Mouse (Mus musculus): ENCODE data around the gene Pnpla6. TPM values are rescaled to one million over a fixed set of nuclear protein-coding genes. Genes with fewer than 3 reads are reported as not detected.

The Pnpla6 gene
- polyA plus RNA-seq (2015; fragmentation: Nextera tagmentation; extraction: Ambion mirVana), result 39.9 and 43.3 TPM in 2 replicates

GRCm38 (mm10) chr8:3515260-3515671, at the start of gene Pnpla6:
Gene Pnpla6, plus strand, starts transcription at chr8:3515384.
- Histone ChIP-seq H3K4me2 (ENCODE audit: low read depth, low read length) (peak within 1 kb of the TSS; percentile 91), H3K4me3 (ENCODE audit: low read length) (peak within 1 kb of the TSS; percentile 76), H3K27me3 (replicated peaks; ENCODE audit: control insufficient read depth, insufficient read depth, low read length) (no peaks in the 10 kb centered on the region), H3K27ac (ENCODE audit: low read length) (peak within 1 kb of the TSS; percentile 88), H3K9ac (ENCODE audit: low read depth, low read length) (peak within 1 kb of the TSS; percentile 77), H3K9me3 (ENCODE audit: control insufficient read depth, low read length) (no peaks in the 10 kb centered on the region), H3K4me1 (ENCODE audit: control insufficient read depth, insufficient read depth, low read length) (peaks cover 4% of the 10 kb centered on the region; the same call in 1 of the 2 replicates), H3K36me3 (ENCODE audit: control insufficient read depth, insufficient read depth, low read length) (0 out of 2 replicates have a peak, but pooled peaks cover 2% of the 10 kb centered on the region)
- 0% methylated on average over 25 of the region's 25 CpGs for WGBS
- peak; percentile 71 for ATAC-seq

GRCm38 (mm10) chr8:3467006-3467885, 47.9 kb upstream of the Pnpla6 start, which contains the start of gene Pex11g:
Gene Pex11g, minus strand, starts transcription at chr8:3467680.
- Histone ChIP-seq H3K27ac (ENCODE audit: low read length) (peak within 1 kb of the TSS; percentile 76), H3K27me3 (replicated peaks; ENCODE audit: control insufficient read depth, insufficient read depth, low read length) (no peaks in the 10 kb centered on the region), H3K9ac (ENCODE audit: low read depth, low read length) (peak within 1 kb of the TSS; percentile 81), H3K4me1 (ENCODE audit: control insufficient read depth, insufficient read depth, low read length) (peaks cover 6% of the 10 kb centered on the region), H3K36me3 (ENCODE audit: control insufficient read depth, insufficient read depth, low read length) (no peaks in the 10 kb centered on the region), H3K4me3 (ENCODE audit: low read length) (peak within 1 kb of the TSS; percentile 62), H3K9me3 (ENCODE audit: control insufficient read depth, low read length) (no peaks in the 10 kb centered on the region), H3K4me2 (ENCODE audit: low read depth, low read length) (peak within 1 kb of the TSS; percentile 63)
- WGBS, result 4% methylated on average over 32 of the region's 32 CpGs
- peak; percentile 98 for ATAC-seq

GRCm38 (mm10) chr8:3467886-3468545, 47.2 kb upstream of the Pnpla6 start:
- WGBS, result 57% methylated on average over 9 of the region's 9 CpGs
- Histone ChIP-seq H3K4me3 (ENCODE audit: low read length) (peak overlapping the region; percentile 62), H3K27ac (ENCODE audit: low read length) (peak overlapping the region; percentile 76), H3K36me3 (ENCODE audit: control insufficient read depth, insufficient read depth, low read length) (no peaks in the 10 kb centered on the region), H3K4me1 (ENCODE audit: control insufficient read depth, insufficient read depth, low read length) (peaks cover 6% of the 10 kb centered on the region), H3K9me3 (ENCODE audit: control insufficient read depth, low read length) (no peaks in the 10 kb centered on the region), H3K4me2 (ENCODE audit: low read depth, low read length) (peak overlapping the region; percentile 63), H3K27me3 (replicated peaks; ENCODE audit: control insufficient read depth, insufficient read depth, low read length) (no peaks in the 10 kb centered on the region), H3K9ac (ENCODE audit: low read depth, low read length) (peak overlapping the region; percentile 81)
- no peak for ATAC-seq

- Histone ChIP-seq H3K36me3 (ENCODE audit: control insufficient read depth, insufficient read depth, low read length) (no peaks in the 10 kb centered on the region), H3K27me3 (replicated peaks; ENCODE audit: control insufficient read depth, insufficient read depth, low read length) (no peaks in the 10 kb centered on the region)
These were observed 46.3 kb upstream of the Pnpla6 start for GRCm38 (mm10) chr8:3468838-3469237.

GRCm38 (mm10) chr8:3470562-3470961, 44.6 kb upstream of the Pnpla6 start, which contains the start of gene Tex45:
Gene Tex45, plus strand, starts transcription at chr8:3470862.
- Histone ChIP-seq H3K4me2 (ENCODE audit: low read depth, low read length) (no peak within 1 kb of the TSS), H3K9me3 (ENCODE audit: control insufficient read depth, low read length) (no peaks in the 10 kb centered on the region), H3K27ac (ENCODE audit: low read length) (no peak within 1 kb of the TSS), H3K9ac (ENCODE audit: low read depth, low read length) (no peak within 1 kb of the TSS), H3K27me3 (replicated peaks; ENCODE audit: control insufficient read depth, insufficient read depth, low read length) (no peaks in the 10 kb centered on the region), H3K4me1 (ENCODE audit: control insufficient read depth, insufficient read depth, low read length) (peaks cover 6% of the 10 kb centered on the region), H3K36me3 (ENCODE audit: control insufficient read depth, insufficient read depth, low read length) (no peaks in the 10 kb centered on the region), H3K4me3 (ENCODE audit: low read length) (no peak within 1 kb of the TSS)
- no peak for ATAC-seq

More at GRCm38 (mm10) chr8:3468838-3469237, 46.3 kb upstream of the Pnpla6 start:
- no peak overlapping the region for H3K27ac ChIP-seq (ENCODE audit: low read length)
- WGBS, result 100% methylated on average over 1 of the region's 1 CpGs
- H3K9me3 ChIP-seq (ENCODE audit: control insufficient read depth, low read length), result no peaks in the 10 kb centered on the region
- H3K4me3 ChIP-seq (ENCODE audit: low read length), result no peak overlapping the region
- no peak overlapping the region for H3K4me2 ChIP-seq (ENCODE audit: low read depth, low read length)
- H3K4me1 ChIP-seq (ENCODE audit: control insufficient read depth, insufficient read depth, low read length), result peaks cover 6% of the 10 kb centered on the region
- H3K9ac ChIP-seq (ENCODE audit: low read depth, low read length), result no peak overlapping the region
- ATAC-seq, result no peak

GRCm38 (mm10) chr8:3475715-3476429, 39.3 kb upstream of the Pnpla6 start:
- Histone ChIP-seq H3K4me3 (ENCODE audit: low read length) (peak overlapping the region; percentile 34), H3K9ac (ENCODE audit: low read depth, low read length) (peak overlapping the region; percentile 31; the same call in 1 of the 2 replicates), H3K4me1 (ENCODE audit: control insufficient read depth, insufficient read depth, low read length) (no peaks in the 10 kb centered on the region), H3K36me3 (ENCODE audit: control insufficient read depth, insufficient read depth, low read length) (no peaks in the 10 kb centered on the region), H3K9me3 (ENCODE audit: control insufficient read depth, low read length) (no peaks in the 10 kb centered on the region), H3K27me3 (replicated peaks; ENCODE audit: control insufficient read depth, insufficient read depth, low read length) (0 out of 2 replicates have a peak, but pooled peaks cover 3% of the 10 kb centered on the region), H3K4me2 (ENCODE audit: low read depth, low read length) (peak overlapping the region; percentile 50), H3K27ac (ENCODE audit: low read length) (no peak overlapping the region)
- ATAC-seq, result no peak
- WGBS, result 24% methylated on average over 37 of the region's 37 CpGs

- 0 out of 2 replicates have a peak, but pooled peaks have one; percentile 37 for ATAC-seq
- Histone ChIP-seq H3K4me1 (ENCODE audit: control insufficient read depth, insufficient read depth, low read length) (no peaks in the 10 kb centered on the region), H3K9me3 (ENCODE audit: control insufficient read depth, low read length) (no peaks in the 10 kb centered on the region), H3K36me3 (ENCODE audit: control insufficient read depth, insufficient read depth, low read length) (no peaks in the 10 kb centered on the region), H3K27ac (ENCODE audit: low read length) (no peak overlapping the region), H3K4me2 (ENCODE audit: low read depth, low read length) (no peak overlapping the region), H3K4me3 (ENCODE audit: low read length) (no peak overlapping the region), H3K9ac (ENCODE audit: low read depth, low read length) (no peak overlapping the region), H3K27me3 (replicated peaks; ENCODE audit: control insufficient read depth, insufficient read depth, low read length) (0 out of 2 replicates have a peak, but pooled peaks cover 3% of the 10 kb centered on the region)
- WGBS, result 58% methylated on average over 4 of the region's 4 CpGs
These were observed 34.9 kb upstream of the Pnpla6 start for GRCm38 (mm10) chr8:3480221-3480785.

- no peaks in the 10 kb centered on the region for H3K36me3 ChIP-seq (ENCODE audit: control insufficient read depth, insufficient read depth, low read length)
- H3K9ac ChIP-seq (ENCODE audit: low read depth, low read length), result no peak overlapping the region
- H3K9me3 ChIP-seq (ENCODE audit: control insufficient read depth, low read length), result no peaks in the 10 kb centered on the region
- H3K4me2 ChIP-seq (ENCODE audit: low read depth, low read length), result no peak overlapping the region
- no peak overlapping the region for H3K27ac ChIP-seq (ENCODE audit: low read length)
- H3K4me3 ChIP-seq (ENCODE audit: low read length), result no peak overlapping the region
- 0 out of 2 replicates have a peak, but pooled peaks have one; percentile 14 for ATAC-seq
- H3K4me1 ChIP-seq (ENCODE audit: control insufficient read depth, insufficient read depth, low read length), result no peaks in the 10 kb centered on the region
- WGBS, result 59% methylated on average over 5 of the region's 5 CpGs
- 0 out of 2 replicates have a peak, but pooled peaks cover 3% of the 10 kb centered on the region for H3K27me3 ChIP-seq (replicated peaks; ENCODE audit: control insufficient read depth, insufficient read depth, low read length)
These were observed 33.6 kb upstream of the Pnpla6 start for GRCm38 (mm10) chr8:3481605-3482004.

Measured in intestine, embryonic 16.5 days (tissue).